Mouse (Mus musculus): Measurements from ENCODE around the gene Gm6217. TPM values are rescaled to one million over a fixed set of nuclear protein-coding genes. Genes with fewer than 3 reads are reported as not detected.
"Not testable (repeated sequence)": the region's sequence is repeated elsewhere in the genome, so short reads cannot be mapped to it uniquely, and the experiment has no call there.

The Gm6217 gene
- polyA plus RNA-seq (2014; fragmentation: Nextera tagmentation; extraction: Ambion mirVana) = not detected in 2 replicates

DNA sequence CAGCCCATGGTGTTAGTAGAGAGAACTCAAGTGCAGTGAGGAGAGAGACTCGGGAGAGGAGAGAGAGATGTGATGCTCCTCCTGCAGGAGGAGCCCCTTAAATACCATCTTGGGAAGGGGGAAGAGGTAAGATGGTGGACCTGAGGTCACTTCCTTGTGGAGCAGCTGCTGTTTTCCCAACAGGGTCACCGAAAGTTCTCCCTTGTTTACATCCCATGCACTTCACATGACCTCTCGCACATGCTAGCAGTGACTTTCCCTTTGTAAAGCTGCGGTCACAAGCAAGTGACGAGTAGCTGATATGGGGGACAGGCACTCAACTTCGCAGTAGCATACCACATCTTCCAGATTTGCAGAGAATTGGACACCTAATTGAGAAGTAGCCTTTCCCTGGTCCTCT lies at the start of gene Gm6217:
Gene Gm6217 (minus strand): TSS at position 74 of the 400 bp plus-strand sequence.
- not testable (repeated sequence) for DNase-seq (ENCODE audit: low spot score)

DNA sequence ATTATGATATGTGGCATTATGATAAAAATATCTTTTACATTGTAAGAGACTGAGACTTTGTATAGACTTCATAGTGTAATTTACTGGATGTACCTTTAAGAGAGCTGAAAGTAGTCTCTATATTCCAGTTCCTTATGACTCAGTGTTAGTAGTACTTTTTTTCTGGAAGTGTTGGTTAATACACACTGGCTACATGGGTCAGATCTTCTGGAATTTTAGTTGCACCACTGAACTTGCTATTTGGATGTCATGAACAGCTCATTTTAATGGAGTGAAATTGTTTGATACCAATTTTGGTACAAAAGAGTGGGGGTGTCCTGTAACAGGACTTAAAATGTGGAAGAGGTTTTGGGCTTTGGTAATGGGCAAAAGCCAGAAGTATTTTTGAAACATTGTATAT lies 46.6 kb upstream of the Gm6217 start:
- H3K9ac ChIP-seq (ENCODE audit: low read depth, low read length) = no peak overlapping the region
- peaks cover 8% of the 10 kb centered on the region for H3K4me1 ChIP-seq (replicated peaks; ENCODE audit: control insufficient read depth, insufficient read depth, low read length)
- H3K4me2 ChIP-seq = no peak overlapping the region
- DNase-seq (ENCODE audit: low spot score) = no peak
- H3K4me3 ChIP-seq (ENCODE audit: low read depth, low read length) = no peak overlapping the region
- ATAC-seq (replicated peaks; ENCODE audit: low FRiP score) = no peak
- no peaks in the 10 kb centered on the region for H3K27me3 ChIP-seq (replicated peaks; ENCODE audit: control insufficient read depth, insufficient read depth, low read length)
- H3K27ac ChIP-seq (ENCODE audit: low read depth, low read length) = no peak overlapping the region
- H3K36me3 ChIP-seq (ENCODE audit: control insufficient read depth, insufficient read depth, low read length) = no peaks in the 10 kb centered on the region
- no peaks in the 10 kb centered on the region for H3K9me3 ChIP-seq (ENCODE audit: control insufficient read depth, low read length)

More for the DNA sequence above, at the start of gene Gm6217:
- H3K27me3 ChIP-seq (replicated peaks; ENCODE audit: control insufficient read depth, insufficient read depth, low read length); H3K9me3 ChIP-seq (ENCODE audit: control insufficient read depth, low read length); H3K4me2 ChIP-seq; H3K36me3 ChIP-seq (ENCODE audit: control insufficient read depth, insufficient read depth, low read length); ATAC-seq (replicated peaks; ENCODE audit: low FRiP score); H3K9ac ChIP-seq (ENCODE audit: low read depth, low read length); H3K4me1 ChIP-seq (replicated peaks; ENCODE audit: control insufficient read depth, insufficient read depth, low read length); H3K27ac ChIP-seq (ENCODE audit: low read depth, low read length); H3K4me3 ChIP-seq (ENCODE audit: low read depth, low read length): not testable (repeated sequence)
- no CpG with 5 or more reads among the region's 6 CpGs for WGBS

DNA sequence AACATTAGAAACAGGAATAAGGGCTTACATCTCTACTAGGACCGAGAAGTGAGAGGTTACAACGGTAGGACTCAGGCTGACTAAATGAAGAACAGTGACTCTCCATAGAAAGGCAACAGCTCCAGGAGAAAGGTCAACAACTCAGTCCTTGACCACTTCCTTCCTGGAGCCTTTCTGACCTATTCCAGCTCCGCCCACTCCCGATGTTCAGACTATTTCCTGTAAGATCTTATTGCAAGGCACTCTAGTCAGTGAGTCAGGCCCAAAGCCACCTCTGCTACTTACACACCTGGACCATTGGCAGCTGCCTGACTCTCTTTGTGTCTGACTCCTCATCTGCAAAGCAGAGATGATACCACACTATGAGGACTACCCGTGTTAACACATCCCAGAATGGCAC lies 44.6 kb upstream of the Gm6217 start:
- no peaks in the 10 kb centered on the region for H3K36me3 ChIP-seq (ENCODE audit: control insufficient read depth, insufficient read depth, low read length)
- H3K9me3 ChIP-seq (ENCODE audit: control insufficient read depth, low read length) = no peaks in the 10 kb centered on the region
- H3K4me2 ChIP-seq = no peak overlapping the region
- no peaks in the 10 kb centered on the region for H3K27me3 ChIP-seq (replicated peaks; ENCODE audit: control insufficient read depth, insufficient read depth, low read length)
- no peak for DNase-seq (ENCODE audit: low spot score)
- peaks cover 14% of the 10 kb centered on the region for H3K4me1 ChIP-seq (replicated peaks; ENCODE audit: control insufficient read depth, insufficient read depth, low read length)
- H3K9ac ChIP-seq (ENCODE audit: low read depth, low read length) = no peak overlapping the region
- H3K4me3 ChIP-seq (ENCODE audit: low read depth, low read length) = no peak overlapping the region
- 55% methylated on average over 5 of the region's 5 CpGs for WGBS
- no peak for ATAC-seq (replicated peaks; ENCODE audit: low FRiP score)
- no peak overlapping the region for H3K27ac ChIP-seq (ENCODE audit: low read depth, low read length)

DNA sequence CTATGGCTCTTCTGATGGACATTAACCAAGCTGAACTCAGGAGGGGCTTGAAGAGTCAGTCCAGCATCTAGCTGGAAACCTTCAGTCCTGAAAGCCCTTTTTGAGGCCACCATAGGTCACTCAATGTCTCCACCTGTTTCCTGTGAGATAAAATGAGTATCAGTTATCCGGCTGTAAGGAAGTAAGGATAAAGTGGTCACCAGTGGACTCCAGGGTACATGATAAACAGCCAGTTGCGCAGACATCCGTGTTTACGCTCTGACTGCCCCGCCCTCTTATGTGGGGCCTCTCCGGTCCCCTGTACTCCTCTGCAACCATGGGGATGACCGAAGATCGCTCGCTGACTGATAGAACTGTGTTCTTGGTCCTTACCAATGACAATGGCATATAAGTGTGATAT lies 43.1 kb upstream of the Gm6217 start:
- Histone ChIP-seq H3K4me2 (peak overlapping the region; percentile 33), H3K27ac (ENCODE audit: low read depth, low read length) (no peak overlapping the region), H3K27me3 (replicated peaks; ENCODE audit: control insufficient read depth, insufficient read depth, low read length) (no peaks in the 10 kb centered on the region), H3K4me3 (ENCODE audit: low read depth, low read length) (no peak overlapping the region), H3K9me3 (ENCODE audit: control insufficient read depth, low read length) (no peaks in the 10 kb centered on the region), H3K9ac (ENCODE audit: low read depth, low read length) (no peak overlapping the region), H3K4me1 (replicated peaks; ENCODE audit: control insufficient read depth, insufficient read depth, low read length) (peaks cover 14% of the 10 kb centered on the region), H3K36me3 (ENCODE audit: control insufficient read depth, insufficient read depth, low read length) (no peaks in the 10 kb centered on the region)
- WGBS = 32% methylated on average over 9 of the region's 9 CpGs
- DNase-seq (ENCODE audit: low spot score) = no peak
- ATAC-seq (replicated peaks; ENCODE audit: low FRiP score) = peak; percentile 77

DNA sequence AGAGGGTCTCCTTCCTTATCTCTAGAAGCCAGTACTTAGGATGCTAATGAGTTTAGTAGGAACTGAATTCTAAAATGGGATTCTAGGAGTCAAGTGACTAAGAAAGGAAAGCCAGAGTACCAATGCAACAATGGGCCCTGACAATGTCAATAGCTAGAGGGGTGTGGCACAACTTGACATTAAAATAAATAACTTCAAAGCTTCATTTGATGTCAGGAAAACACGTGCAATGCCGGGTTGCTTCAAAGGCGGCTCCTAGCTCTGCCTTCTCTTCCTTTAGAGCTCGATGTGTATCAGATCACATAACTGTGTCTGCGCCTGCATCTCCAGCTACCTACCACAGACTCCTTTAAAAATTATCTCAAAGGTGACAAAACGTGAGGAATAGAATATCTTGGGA lies 42.7 kb upstream of the Gm6217 start:
- peaks cover 14% of the 10 kb centered on the region for H3K4me1 ChIP-seq (replicated peaks; ENCODE audit: control insufficient read depth, insufficient read depth, low read length)
- H3K36me3 ChIP-seq (ENCODE audit: control insufficient read depth, insufficient read depth, low read length) = no peaks in the 10 kb centered on the region
- H3K9ac ChIP-seq (ENCODE audit: low read depth, low read length) = no peak overlapping the region
- H3K27me3 ChIP-seq (replicated peaks; ENCODE audit: control insufficient read depth, insufficient read depth, low read length) = no peaks in the 10 kb centered on the region
- ATAC-seq (replicated peaks; ENCODE audit: low FRiP score) (no peak), DNase-seq (ENCODE audit: low spot score) (no peak)
- H3K27ac ChIP-seq (ENCODE audit: low read depth, low read length) = no peak overlapping the region
- WGBS = 34% methylated on average over 6 of the region's 6 CpGs
- H3K4me3 ChIP-seq (ENCODE audit: low read depth, low read length) = no peak overlapping the region
- peak overlapping the region; percentile 33; the same call in 1 of the 2 replicates for H3K4me2 ChIP-seq
- H3K9me3 ChIP-seq (ENCODE audit: control insufficient read depth, low read length) = no peaks in the 10 kb centered on the region

DNA sequence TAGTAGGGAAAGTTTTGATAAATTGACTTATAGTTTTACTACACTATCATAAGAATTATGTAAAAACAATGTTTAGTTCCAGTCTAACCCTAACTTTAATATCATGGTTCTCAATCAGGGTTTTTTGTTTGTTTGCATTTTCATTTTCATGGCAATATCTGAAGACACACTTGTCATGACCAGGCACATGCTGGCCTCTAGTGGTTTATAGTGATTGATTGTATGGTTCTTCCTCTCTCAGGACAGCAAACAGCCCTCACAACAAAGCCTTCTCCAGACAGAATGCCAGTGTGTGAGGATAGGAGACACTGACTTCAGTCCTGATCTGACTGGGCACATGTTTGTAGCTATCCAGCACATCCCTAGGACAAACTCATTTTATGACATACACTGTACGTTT lies 42.0 kb upstream of the Gm6217 start:
- H3K4me2 ChIP-seq = no peak overlapping the region
- WGBS = 64% methylated on average over 1 of the region's 1 CpGs
- H3K4me3 ChIP-seq (ENCODE audit: low read depth, low read length) = no peak overlapping the region
- H3K9ac ChIP-seq (ENCODE audit: low read depth, low read length) = no peak overlapping the region
- peaks cover 14% of the 10 kb centered on the region for H3K4me1 ChIP-seq (replicated peaks; ENCODE audit: control insufficient read depth, insufficient read depth, low read length)
- no peak overlapping the region for H3K27ac ChIP-seq (ENCODE audit: low read depth, low read length)
- H3K27me3 ChIP-seq (replicated peaks; ENCODE audit: control insufficient read depth, insufficient read depth, low read length) = no peaks in the 10 kb centered on the region
- H3K9me3 ChIP-seq (ENCODE audit: control insufficient read depth, low read length) = no peaks in the 10 kb centered on the region
- H3K36me3 ChIP-seq (ENCODE audit: control insufficient read depth, insufficient read depth, low read length) = no peaks in the 10 kb centered on the region
- ATAC-seq (replicated peaks; ENCODE audit: low FRiP score) = no peak
- DNase-seq (ENCODE audit: low spot score) = no peak

DNA sequence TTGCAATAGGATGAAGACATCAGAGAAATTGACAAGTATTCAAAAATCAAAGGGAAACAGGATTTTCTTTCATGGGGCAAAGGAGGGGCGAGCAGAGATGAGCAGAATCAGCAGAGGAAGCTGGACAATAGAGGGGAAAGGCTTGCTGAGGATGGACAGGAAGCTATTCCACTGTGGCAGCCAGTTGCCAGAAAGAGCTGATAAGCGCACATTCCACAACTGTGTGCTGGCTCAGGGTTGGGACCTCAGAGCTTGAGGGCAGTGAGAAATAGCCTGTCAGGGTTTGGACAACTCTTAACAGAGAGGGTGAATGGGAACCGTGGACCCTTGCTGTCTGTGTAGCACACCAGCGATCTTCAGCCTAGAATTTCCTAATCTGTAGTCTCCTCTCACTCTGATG lies 40.8 kb upstream of the Gm6217 start:
- DNase-seq (ENCODE audit: low spot score) (no peak), ATAC-seq (replicated peaks; ENCODE audit: low FRiP score) (no peak; the same call in 1 of the 2 replicates)
- Histone ChIP-seq H3K9ac (ENCODE audit: low read depth, low read length) (no peak overlapping the region), H3K9me3 (ENCODE audit: control insufficient read depth, low read length) (no peaks in the 10 kb centered on the region), H3K27me3 (replicated peaks; ENCODE audit: control insufficient read depth, insufficient read depth, low read length) (no peaks in the 10 kb centered on the region), H3K4me1 (replicated peaks; ENCODE audit: control insufficient read depth, insufficient read depth, low read length) (peaks cover 14% of the 10 kb centered on the region), H3K4me3 (ENCODE audit: low read depth, low read length) (no peak overlapping the region), H3K4me2 (no peak overlapping the region), H3K27ac (ENCODE audit: low read depth, low read length) (no peak overlapping the region), H3K36me3 (ENCODE audit: control insufficient read depth, insufficient read depth, low read length) (no peaks in the 10 kb centered on the region)
- 17% methylated on average over 4 of the region's 4 CpGs for WGBS

DNA sequence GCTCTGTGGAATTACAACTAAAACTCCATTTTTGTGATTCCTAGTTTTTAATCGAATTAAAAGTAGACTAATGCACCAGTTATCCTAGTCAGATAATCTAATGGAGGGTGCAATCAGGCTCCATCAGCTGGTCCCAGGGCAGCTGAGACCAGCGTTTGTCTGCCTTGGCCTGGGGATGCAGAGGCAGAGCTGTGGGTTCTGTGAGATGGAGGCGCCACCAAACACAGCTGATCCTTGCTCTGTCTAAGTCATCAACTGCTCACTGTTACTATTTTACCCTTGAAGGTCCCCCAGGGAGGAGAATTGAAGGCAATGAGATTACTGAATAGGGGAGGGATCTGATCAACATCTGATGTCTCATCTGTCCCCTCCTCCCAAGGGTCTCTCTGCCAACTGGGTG lies 35.2 kb upstream of the Gm6217 start:
- H3K9ac ChIP-seq (ENCODE audit: low read depth, low read length) = no peak overlapping the region
- H3K4me1 ChIP-seq (replicated peaks; ENCODE audit: control insufficient read depth, insufficient read depth, low read length) = no peaks in the 10 kb centered on the region
- no peak for ATAC-seq (replicated peaks; ENCODE audit: low FRiP score)
- no peaks in the 10 kb centered on the region for H3K27me3 ChIP-seq (replicated peaks; ENCODE audit: control insufficient read depth, insufficient read depth, low read length)
- H3K9me3 ChIP-seq (ENCODE audit: control insufficient read depth, low read length) = no peaks in the 10 kb centered on the region
- no peak overlapping the region for H3K4me2 ChIP-seq
- 66% methylated on average over 3 of the region's 3 CpGs for WGBS
- H3K36me3 ChIP-seq (ENCODE audit: control insufficient read depth, insufficient read depth, low read length) = no peaks in the 10 kb centered on the region
- DNase-seq (ENCODE audit: low spot score) = no peak
- H3K27ac ChIP-seq (ENCODE audit: low read depth, low read length) = no peak overlapping the region
- no peak overlapping the region for H3K4me3 ChIP-seq (ENCODE audit: low read depth, low read length)

DNA sequence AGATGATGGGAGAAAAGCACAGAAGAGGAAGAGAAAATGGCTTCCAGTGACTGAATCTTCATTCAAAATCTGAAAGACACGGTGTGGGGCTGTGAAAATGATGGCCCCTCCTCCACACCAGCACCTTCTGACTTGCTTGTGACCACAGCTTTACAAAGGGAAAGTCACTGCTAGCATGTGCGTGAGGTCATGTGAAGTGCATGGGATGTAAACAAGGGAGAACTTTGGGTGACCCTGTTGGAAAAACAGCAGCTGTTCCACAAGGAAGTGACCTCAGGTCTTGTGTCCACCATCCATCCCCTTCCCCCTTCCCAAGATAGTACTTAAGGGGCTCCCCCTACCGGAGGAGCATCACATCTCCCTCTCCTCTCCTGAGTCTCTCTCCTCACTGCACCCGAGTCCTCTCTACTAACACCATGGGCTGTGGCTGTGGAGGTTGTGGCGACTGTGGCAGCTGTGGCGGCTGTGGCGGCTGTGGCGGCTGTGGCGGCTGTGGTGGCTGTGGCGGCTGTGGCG lies 28.7 kb upstream of the Gm6217 start, which contains the start of gene Gm47955:
Gene Gm47955 (plus strand): TSS at position 417 of the 516 bp plus-strand sequence.
- Histone ChIP-seq H3K4me2 (no peak within 1 kb of the TSS), H3K36me3 (ENCODE audit: control insufficient read depth, insufficient read depth, low read length) (no peaks in the 10 kb centered on the region), H3K9ac (ENCODE audit: low read depth, low read length) (no peak within 1 kb of the TSS), H3K4me3 (ENCODE audit: low read depth, low read length) (no peak within 1 kb of the TSS), H3K27ac (ENCODE audit: low read depth, low read length) (no peak within 1 kb of the TSS), H3K4me1 (replicated peaks; ENCODE audit: control insufficient read depth, insufficient read depth, low read length) (no peaks in the 10 kb centered on the region), H3K9me3 (ENCODE audit: control insufficient read depth, low read length) (no peaks in the 10 kb centered on the region), H3K27me3 (replicated peaks; ENCODE audit: control insufficient read depth, insufficient read depth, low read length) (no peaks in the 10 kb centered on the region)
- DNase-seq (ENCODE audit: low spot score) (no peak), ATAC-seq (replicated peaks; ENCODE audit: low FRiP score) (no peak)
- WGBS = 89% methylated on average over 11 of the region's 11 CpGs
